Mouse (Mus musculus) kidney, embryonic 14.5 days (tissue): ENCODE measurements at regions not wholly inside any gene's neighbourhood (a gene's known extent, or its start where the extent isn't known, plus 50 kb on each side); places are given as distances from the start of the nearest gene placed in this dataset.
"Not testable (repeated sequence)": the region's sequence is repeated elsewhere in the genome, so short reads cannot be mapped to it uniquely, and the experiment has no call there.

Experiments used
- ATAC-seq: fragments of 200-750 bp; cut with Nextera tagmentation; 2 replicates; pipeline ENCODE4 v1.8.0; 2017; ENCODE audit warnings: moderate number of reproducible peaks, mild to moderate bottlenecking, moderate TSS enrichment, moderate library complexity; ENCODE audit not compliant: low FRiP score, low TSS enrichment
- H3K27ac ChIP-seq: fragments of 300-500 bp; sonication (generic); 2 replicates; pipeline ENCODE4 v1.5.1; 2014; ENCODE audit warnings: low read depth, mild to moderate bottlenecking, low read length, moderate library complexity, mixed read lengths
- H3K27me3 ChIP-seq: fragments of 300-500 bp; sonication (generic); 2 replicates; pipeline ENCODE4 v1.6.1; 2014; ENCODE audit warnings: mild to moderate bottlenecking, low read length; ENCODE audit not compliant: control insufficient read depth, insufficient read depth
- H3K36me3 ChIP-seq: fragments of 300-500 bp; sonication (generic); 2 replicates; pipeline ENCODE4 v1.6.1; 2014; ENCODE audit warnings: low read length, mixed read lengths; ENCODE audit not compliant: control insufficient read depth, insufficient read depth
- H3K4me1 ChIP-seq: fragments of 300-500 bp; sonication (generic); 2 replicates; pipeline ENCODE4 v1.6.1; 2014; ENCODE audit warnings: low read length, mixed read lengths; ENCODE audit not compliant: control insufficient read depth, insufficient read depth
- H3K4me2 ChIP-seq: fragments of 300-500 bp; sonication (generic); replicated peaks from 2 replicates; pipeline ENCODE4 v1.6.1; 2014; ENCODE audit warnings: low read depth, mild to moderate bottlenecking, low read length
- H3K4me3 ChIP-seq: fragments of 300-500 bp; sonication (generic); 2 replicates; pipeline ENCODE4 v1.5.1; 2014; ENCODE audit warnings: mild to moderate bottlenecking, low read length
- H3K9ac ChIP-seq: fragments of 300-500 bp; sonication (generic); 2 replicates; pipeline ENCODE4 v1.6.1; 2014; ENCODE audit warnings: low read depth, mild to moderate bottlenecking, low read length, moderate library complexity
- H3K9me3 ChIP-seq: fragments of 300-500 bp; sonication (generic); 2 replicates; pipeline ENCODE4 v1.6.1; 2016; ENCODE audit warnings: low read length; ENCODE audit not compliant: control insufficient read depth
- WGBS: fragments of 180-500 bp; shearing (Covaris S2); extraction: QIAGEN DNeasy Blood & Tissue Kit; methylation state at CpG from one replicate; pipeline ENCODE4 v1.1.7; 2014; 5-methylcytosine and 5-hydroxymethylcytosine counted together

DNA sequence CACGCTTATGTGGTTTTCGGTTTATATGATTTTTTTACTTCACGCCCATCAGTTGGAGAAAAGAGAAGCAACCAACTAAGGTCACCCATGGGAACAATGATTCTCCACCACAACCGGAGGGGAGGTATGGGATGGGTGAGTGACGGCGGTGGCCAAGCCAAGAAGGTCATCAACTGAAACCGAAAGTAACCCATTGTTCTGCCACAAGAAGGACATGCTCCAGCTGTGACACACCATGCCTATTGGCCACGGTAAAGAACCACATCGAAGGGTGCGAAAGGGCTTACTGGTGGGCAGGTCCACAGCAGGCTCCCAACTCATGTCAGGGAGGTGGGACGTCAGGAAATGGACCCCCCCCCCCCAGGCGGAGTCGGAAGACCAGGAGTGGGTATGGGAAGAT is 65.7 kb upstream of the Gm5150 start:
- Histone ChIP-seq H3K4me2 (no peak overlapping the region), H3K27ac (no peak overlapping the region), H3K9ac (no peak overlapping the region), H3K4me1 (no peaks in the 10 kb centered on the region), H3K27me3 (no peaks in the 10 kb centered on the region), H3K9me3 (no peaks in the 10 kb centered on the region), H3K36me3 (no peaks in the 10 kb centered on the region), H3K4me3 (no peak overlapping the region)
- no peak for ATAC-seq
- 88% methylated on average over 13 of the region's 13 CpGs for WGBS

DNA sequence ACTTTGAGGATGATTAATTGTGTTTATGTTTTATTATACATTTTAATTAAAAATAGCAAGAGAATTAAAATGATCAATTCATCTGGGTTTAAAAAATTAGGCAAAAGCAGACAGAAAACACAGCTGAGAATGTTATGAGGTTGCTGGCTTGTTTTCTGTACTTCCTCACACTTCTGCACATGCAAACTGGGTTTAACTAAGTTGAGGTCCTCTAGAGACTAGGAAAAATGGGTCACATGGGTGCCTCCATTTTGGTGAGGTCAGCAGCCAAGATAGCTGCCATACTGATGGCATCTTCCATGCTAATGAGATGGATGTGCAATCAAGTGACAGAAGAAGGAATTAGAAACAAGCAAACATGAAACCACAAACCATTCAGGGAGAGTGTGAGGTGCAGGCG is 64.7 kb upstream of the Gm5150 start:
- H3K4me1 ChIP-seq, result no peaks in the 10 kb centered on the region
- no peaks in the 10 kb centered on the region for H3K27me3 ChIP-seq
- no peaks in the 10 kb centered on the region for H3K9me3 ChIP-seq
- WGBS, result 88% methylated on average over 1 of the region's 1 CpGs
- no peak overlapping the region for H3K27ac ChIP-seq
- no peak overlapping the region for H3K4me2 ChIP-seq
- H3K36me3 ChIP-seq, result no peaks in the 10 kb centered on the region
- no peak overlapping the region for H3K4me3 ChIP-seq
- no peak for ATAC-seq
- H3K9ac ChIP-seq, result no peak overlapping the region

DNA sequence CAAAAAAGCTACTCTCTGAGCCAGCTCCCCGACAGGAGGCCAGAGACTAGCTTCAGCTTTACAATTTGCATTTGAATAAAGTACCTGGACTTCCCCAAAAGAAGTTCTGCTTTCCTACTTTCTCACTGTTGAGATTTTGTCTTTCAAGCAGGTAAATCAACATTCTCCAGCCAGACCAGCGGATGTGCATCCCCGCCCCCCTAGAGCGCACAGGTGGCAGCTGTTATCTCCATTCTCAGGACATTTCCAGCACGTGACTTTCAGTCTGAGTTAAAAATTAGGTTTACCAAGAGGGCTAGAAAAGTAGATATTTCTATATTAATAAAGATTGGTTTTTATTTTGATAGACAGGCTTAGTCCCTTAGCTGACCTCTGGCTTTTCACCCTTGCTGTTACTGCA is 51.5 kb upstream of the Gm5150 start:
- WGBS, result 85% methylated on average over 5 of the region's 5 CpGs
- not testable (repeated sequence) for H3K9me3 ChIP-seq, H3K9ac ChIP-seq, H3K27ac ChIP-seq, H3K4me2 ChIP-seq, ATAC-seq, H3K27me3 ChIP-seq, H3K4me1 ChIP-seq, H3K4me3 ChIP-seq, H3K36me3 ChIP-seq
